Mouse (Mus musculus) adrenal gland, postnatal 10 days (tissue): ENCODE measurements around the gene Tmem132b. TPM values are rescaled to one million over a fixed set of nuclear protein-coding genes. Genes with fewer than 3 reads are reported as not detected.
A peak's percentile ranks its signal among the peaks of the same experiment; 100 is the strongest.

Experiments used
- DNase-seq: peaks from one replicate; pipeline ENCODE4 v3.0.0; 2021; ENCODE audit warnings: mixed read lengths
- total RNA-seq, 2 experiments: library from RNA; stranded (reverse); gene quantifications; 2 replicates each; pipeline ENCODE4 v1.2.3; 2021

Tmem132b gene
- total RNA-seq, 2 experiments from 2014 or later = 0.70 to 1.2 TPM

- DNase-seq = no peak
Measured at GRCm38 (mm10) chr5:125578661-125579060, 47.1 kb downstream of the Tmem132b start.

GRCm38 (mm10) chr5:125579153-125579552 is 47.6 kb downstream of the Tmem132b start:
- no peak for DNase-seq

DNA sequence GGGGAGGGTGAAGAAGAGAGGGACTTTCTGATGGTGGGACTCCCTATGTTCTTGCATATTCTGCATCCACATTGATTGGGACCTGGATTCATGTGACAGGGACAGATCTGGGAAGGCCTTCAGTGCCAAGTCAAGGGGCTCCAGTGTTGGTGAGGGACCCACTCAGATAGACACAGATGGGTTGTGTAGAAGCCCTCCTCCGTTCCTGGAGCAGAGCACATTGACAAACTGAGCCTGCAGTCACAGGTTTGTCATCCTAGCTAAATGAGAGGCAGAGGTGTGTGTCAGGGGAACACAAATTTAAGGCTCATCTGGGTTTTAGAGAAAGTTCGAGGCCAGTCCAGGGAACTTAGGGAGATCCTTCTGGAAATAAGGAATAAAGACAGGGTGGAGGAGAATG is 51.7 kb downstream of the Tmem132b start:
- no peak for DNase-seq

- DNase-seq = no peak
Measured at GRCm38 (mm10) chr5:125583836-125584235, 52.3 kb downstream of the Tmem132b start.

GRCm38 (mm10) chr5:125585211-125585610 is 53.6 kb downstream of the Tmem132b start:
- DNase-seq = no peak

DNA sequence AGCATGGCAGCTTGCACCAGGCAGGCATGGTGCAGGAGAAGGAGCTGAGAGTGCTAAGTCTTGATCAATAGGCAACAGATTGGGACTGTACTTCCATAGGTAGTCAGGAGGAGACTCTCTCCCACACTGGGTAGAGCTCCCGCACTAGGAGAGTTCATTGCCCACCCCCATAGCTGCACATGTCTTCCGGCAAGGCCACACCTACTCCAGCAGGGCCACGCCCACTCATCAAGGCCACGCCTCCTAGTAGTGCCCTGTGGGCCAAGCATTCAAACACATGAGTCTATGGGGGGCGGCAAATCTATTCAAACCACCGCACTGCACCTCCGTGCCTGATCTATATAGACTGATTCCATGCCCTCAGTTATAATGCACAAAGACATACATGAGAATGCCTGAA is 56.6 kb downstream of the Tmem132b start:
- DNase-seq = no peak

DNA sequence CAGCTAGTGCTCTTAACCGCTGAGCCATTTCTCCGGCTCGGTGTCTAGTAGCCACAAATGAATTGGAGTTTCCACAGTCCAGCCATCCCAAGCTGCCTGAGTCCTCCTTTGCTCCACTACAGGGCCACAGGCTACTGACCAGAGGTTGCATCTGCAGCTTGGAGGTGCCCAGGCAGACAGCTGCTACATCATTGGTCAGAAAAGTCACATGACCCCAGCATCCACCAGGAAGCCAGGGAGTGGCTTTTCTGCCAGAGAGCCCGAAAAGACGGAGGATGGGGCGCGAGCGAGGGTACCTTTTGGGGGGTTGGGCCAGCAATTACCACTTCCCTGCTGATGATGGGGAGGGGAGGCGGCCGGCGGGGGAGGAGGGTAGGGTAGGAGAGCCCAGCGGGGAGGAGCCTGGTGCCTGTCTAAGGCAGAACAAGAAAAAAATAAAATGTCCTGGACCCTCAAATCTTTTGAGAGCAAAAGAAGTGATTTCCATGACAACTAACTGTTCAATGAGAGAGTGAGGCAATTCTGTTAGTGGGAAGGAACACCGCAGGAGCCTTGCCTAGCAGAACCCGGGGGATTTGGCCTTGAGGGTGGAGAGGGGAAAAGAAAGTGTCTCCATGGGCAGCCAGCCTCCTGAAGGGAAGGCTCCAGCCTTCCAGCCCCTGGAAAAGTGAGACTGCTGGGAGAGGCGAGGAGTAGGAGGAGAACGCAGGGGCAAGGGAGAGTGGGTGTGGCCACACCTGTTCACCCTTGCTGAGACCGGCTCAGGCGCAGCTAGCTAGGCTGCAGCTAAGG is 57.5 kb downstream of the Tmem132b start:
- peak; percentile 30 for DNase-seq

DNA sequence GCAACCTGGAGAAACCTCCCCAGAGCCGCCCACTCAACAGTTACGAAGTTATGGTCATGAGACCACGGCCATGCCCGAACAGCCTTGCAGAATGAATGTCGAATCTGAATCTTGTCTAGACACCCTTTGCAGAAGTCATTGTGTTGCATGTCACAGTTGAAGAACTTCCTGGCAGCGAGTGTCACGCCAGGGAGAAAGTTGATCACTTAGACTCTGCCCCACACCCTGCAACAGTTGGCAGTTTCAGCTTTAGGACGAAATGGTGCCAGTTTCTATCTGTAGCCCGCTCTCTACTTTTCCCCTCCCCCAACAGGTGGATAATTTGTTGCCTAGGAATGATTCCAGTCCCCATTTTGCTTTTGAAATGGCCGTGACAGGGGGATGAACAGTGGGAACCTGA is 66.5 kb downstream of the Tmem132b start:
- DNase-seq = no peak

DNA sequence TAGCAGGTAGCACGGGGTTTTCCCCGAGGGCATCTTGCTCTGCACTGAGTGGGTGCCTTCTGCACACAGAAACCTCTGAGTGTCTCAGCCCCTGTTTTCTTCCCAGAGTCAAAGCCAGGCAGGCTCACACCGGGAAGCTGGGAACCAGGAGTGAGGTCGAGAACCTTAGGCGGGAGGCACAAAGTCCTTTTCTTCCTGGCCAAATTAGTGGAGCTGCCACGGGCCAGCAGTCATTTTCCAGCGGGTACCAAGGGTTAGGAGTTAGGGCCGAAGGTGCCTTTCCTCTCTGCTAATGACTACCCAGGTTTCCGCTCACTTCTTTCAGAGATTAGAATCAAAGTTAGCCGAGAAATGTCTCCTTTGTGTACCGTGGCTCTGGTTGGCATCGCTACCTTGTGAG is 75.6 kb downstream of the Tmem132b start:
- DNase-seq = no peak

GRCm38 (mm10) chr5:125609968-125610367 is 78.4 kb downstream of the Tmem132b start:
- DNase-seq = no peak

- DNase-seq = no peak
Measured at GRCm38 (mm10) chr5:125612460-125612859, 80.9 kb downstream of the Tmem132b start.

- no peak for DNase-seq
Measured at GRCm38 (mm10) chr5:125613136-125613535, 81.6 kb downstream of the Tmem132b start.

DNA sequence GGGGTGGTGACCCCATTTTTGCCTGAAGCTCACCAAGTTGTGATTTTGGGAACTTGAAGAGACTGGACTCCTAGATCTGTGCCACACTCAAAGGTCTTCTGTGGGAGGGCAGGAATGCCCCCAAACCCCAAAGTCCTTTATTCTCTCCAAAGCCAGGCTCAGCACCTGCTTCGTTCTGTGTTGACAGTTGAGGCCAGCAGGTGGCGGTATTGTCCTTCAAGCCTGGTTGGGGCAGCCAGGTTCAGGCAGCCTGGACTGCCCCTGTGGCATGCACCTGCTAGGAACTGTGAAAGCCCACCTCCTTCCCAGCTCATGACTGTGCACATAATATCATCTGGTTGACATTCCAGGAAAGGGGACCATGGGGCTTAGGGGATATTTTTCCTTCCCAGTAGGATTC is 82.8 kb downstream of the Tmem132b start:
- peak; percentile 10 for DNase-seq

DNA sequence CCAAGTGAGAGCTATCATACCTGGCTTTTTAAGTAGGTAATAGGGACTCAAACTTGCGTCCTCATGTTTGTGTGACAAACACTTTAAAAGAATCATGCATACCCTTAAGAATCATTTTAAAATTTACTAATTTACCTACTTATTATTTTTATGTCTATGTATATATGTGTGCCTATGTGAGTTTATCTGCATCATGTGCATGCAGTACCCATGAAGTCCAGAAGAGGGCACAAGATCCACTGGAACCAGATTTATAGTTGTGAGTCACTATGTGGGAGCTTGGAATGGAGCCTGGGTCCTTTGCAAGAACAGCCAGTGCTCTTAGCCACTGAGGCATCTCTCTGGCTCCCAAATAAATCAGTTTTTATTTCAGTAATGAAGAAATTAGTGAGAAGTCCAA is 85.5 kb downstream of the Tmem132b start:
- DNase-seq = no peak

- DNase-seq = no peak
Measured at GRCm38 (mm10) chr5:125627816-125628348, 96.3 kb downstream of the Tmem132b start.

DNA sequence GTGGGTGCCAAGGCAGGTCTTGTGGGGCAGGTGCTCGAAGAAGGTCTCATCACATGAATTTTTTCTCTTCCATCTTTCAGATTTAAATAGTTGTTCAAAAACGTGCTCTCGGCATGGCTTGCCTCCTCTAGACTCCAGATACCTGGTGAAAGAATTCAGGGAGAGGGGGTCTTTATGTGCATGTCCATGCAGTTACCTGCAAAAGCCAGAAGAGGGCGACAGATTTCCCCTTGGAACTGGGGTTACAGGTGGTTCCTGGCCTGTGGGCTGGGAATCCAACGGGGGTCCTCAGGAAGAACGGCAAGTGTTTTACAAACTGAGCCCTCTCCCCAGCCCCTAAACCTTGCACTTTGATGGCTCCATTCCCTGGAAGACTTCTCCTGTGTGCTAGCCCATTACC is 103.1 kb downstream of the Tmem132b start:
- no peak for DNase-seq

DNA sequence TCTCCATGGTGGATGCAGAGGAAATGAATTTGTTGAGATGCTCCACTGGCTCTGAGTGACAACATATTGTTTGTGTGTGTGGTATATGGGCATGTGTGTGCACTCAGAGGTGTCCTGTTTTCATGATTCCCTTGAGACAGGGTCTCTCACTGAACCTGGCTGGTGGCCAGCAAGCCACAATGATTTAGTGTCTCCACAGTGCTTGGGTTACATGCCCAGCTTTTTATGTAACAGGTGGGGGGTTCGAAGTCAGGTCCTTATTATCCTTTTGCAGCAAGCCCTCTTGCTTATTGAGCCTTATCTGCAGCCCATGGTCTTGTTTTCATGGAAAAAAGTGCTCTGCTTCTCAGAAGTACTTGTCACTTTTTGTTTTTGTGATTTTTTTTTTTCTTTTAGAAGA is 109.4 kb downstream of the Tmem132b start:
- no peak for DNase-seq

GRCm38 (mm10) chr5:125641531-125642147 is 110.1 kb downstream of the Tmem132b start:
- DNase-seq = no peak

GRCm38 (mm10) chr5:125648236-125648635 is 116.7 kb downstream of the Tmem132b start:
- DNase-seq = no peak

GRCm38 (mm10) chr5:125649982-125650381 is 118.4 kb downstream of the Tmem132b start:
- DNase-seq = no peak

DNA sequence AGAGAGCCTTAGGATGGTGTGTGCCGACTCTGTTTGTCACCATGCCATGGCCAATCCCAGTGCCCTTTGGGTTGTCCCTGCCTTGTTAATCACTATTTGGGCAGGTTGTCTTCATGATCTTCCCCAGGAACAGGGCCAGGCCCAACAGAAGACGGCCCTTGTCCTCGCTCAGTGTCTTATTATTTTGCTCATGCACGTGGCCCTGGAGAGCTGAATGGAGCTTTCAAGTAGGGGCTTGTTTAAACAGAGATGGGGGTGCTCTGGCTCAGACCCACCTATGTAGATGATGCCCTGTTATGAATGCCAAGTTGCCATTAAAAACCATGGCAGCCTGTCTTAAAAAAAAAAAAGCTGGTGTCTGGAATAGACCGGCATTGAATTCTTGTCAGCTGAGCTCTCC is 126.5 kb downstream of the Tmem132b start:
- DNase-seq = no peak

DNA sequence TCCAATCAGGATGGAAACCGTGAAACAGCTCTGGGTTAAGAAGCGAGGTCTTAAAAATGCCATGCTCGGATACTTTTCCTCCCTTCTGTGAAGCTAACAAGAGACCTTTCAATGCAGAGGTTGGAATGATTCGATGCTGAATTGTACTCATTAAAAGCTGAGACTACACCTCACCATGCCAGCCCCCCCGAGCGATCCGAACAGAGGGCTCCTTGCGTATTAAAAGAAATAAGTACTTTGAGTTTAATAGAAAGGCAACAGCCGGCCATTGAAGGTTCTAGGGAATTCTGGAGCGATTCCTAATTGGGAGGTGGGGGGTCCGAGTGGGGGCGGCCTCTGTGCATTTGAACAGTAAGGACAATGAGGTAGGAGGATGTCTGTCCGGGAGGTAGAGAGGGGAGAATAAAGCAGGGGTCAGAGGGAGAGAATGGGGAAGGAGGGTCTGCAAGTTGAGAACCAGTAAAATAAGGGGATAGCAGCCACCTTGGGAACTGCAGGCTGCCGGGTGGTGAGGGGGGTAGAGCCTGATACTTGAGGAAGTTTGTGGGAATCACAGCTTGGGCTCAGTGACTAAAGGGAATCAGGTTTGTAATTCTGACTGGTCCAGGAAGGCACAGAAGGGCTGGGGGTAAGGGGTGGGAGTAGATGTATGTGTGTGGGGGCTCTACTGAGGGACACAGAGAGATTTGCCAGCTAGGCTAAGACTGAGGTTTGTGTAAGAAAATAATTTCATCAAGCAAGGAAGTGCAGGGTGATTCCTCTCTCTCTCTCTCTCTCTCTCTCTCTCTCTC is 127.6 kb downstream of the Tmem132b start:
- no peak for DNase-seq

- no peak for DNase-seq
Measured at GRCm38 (mm10) chr5:125675623-125676022, 144.0 kb downstream of the Tmem132b start.
